Mouse (Mus musculus) embryo, embryonic 11 days (tissue): ENCODE data around the gene Zbtb20.
A peak's percentile ranks its signal among the peaks of the same experiment; 100 is the strongest.

Source experiments
- DNase-seq: peaks from one replicate; pipeline ENCODE4 v3.0.0-alpha.2; 2015

Gene Zbtb20

DNA sequence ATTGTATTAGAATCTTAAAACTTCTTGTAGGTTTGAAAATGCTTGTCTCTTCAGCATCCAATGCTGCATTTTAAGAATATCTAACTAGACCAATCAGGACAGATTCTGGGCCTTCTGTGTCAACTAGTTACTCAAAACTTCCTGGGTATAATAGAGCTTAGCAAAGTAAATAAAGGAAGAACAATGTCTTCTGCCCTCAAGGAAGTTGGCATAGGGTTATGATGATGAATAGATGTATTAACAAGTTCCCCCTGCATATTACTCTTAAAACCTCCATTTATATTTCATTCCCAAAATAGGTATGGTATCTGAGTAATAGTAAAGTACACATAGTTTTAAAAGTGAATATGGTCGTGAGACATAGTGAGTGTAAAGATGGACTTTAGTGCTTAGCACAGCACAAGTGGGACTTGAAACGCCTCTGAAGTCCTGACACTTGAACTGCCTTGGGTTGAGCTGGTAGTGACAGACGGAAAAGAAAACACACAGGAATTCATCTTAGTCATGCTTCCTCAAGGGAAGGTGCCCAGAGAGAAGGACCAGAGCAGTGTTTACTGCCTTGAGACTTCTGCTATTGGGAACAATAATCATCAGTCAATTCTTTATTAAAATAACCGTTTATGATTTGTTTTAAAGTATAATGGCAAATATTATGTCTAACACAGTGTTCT is 341.8 kb downstream of the Zbtb20 start:
- no peak for DNase-seq

DNA sequence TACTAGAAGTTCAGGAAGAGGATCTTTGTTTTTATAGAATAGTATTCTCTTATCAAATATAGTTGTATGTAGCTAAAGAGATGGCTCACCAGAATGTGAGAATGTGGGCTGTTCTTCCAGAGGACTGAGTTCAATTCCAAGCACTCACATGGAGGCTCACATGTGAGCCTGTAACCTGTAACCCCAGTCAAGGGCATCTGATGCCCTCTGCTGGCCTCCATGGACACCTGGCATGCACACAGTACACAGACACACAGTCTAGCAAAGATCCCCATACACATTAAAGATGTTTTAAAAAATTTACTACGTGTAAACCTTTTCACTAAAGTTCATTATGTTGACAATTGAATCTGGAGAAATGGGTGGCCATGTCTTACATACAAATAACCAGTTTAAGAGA is 343.7 kb downstream of the Zbtb20 start:
- no peak for DNase-seq

DNA sequence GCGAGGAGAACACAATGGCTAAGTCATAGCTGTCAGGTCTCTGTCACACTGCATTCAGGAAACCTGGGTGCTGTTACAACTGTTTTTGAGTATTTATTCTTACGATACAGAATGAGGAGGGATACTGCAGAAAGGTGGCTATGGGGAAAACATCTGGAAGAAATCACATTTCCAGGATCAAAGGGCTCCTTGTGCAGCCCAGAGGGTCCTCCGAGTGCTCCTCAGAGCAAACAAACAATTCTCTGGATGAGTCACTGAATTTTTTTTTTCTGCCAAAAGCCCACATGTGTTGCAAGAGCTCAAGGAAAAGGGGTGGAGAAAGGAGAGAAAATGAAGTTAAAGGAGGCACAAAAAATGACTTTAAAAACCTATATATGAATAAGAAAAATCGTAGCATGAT is 345.6 kb downstream of the Zbtb20 start:
- DNase-seq: peak; percentile 54

DNA sequence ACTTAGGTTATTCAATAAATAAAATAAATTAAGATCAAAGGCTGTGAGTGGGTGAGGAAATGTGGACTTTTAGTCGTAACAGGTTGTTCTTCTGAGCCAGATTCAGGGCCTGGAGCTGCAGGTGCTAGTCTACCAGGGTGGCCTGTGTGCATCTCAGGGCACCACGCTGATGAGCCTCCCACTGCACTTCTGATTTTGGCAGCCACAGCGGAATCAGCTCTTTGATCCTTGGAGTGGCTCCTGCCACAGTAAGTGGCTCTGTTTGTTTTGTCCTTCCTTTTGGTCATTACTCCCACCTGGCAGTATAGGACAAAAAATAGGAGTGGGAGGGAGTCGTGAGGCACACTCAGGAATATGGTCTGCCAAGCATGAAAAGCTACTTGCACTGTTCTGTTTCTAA is 354.6 kb downstream of the Zbtb20 start:
- DNase-seq: no peak

DNA sequence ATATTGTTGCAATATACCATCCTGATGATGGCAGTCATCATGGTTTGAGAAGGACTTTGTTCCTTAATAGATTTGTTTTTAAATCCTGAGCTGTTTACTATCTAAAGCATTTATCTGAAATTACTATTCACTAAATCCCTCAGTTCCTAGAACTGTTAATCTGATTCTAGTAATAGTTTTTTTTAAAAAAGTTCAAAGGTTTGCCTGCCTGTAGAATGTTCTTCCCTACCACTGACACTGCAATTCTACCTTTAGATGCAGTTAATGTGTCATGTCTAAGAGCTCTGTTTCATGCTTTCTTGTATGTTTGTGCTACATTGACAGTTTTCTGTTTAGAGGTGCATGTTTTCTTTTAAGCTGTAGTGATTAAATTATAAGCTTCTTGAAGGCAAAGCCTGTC is 358.6 kb downstream of the Zbtb20 start:
- no peak for DNase-seq

DNA sequence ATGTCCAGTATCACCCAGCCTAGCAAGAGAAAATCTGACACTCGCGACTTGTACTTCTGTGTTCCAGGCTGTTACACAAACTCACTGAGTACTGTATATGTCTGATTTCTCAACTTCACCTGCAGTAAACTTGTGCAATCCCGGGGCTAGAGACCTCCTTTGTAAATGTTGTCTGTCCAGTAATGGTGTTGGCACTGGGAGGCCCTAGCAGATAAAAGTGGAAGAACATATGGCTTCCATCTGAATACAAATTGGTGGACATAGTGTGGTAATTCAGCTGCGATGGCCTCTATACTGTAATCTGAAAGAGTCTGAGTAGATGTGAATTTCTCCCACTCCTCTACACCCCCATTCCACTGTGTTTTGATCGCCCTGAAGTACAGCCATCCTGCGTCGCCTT is 359.6 kb downstream of the Zbtb20 start:
- DNase-seq: no peak

DNA sequence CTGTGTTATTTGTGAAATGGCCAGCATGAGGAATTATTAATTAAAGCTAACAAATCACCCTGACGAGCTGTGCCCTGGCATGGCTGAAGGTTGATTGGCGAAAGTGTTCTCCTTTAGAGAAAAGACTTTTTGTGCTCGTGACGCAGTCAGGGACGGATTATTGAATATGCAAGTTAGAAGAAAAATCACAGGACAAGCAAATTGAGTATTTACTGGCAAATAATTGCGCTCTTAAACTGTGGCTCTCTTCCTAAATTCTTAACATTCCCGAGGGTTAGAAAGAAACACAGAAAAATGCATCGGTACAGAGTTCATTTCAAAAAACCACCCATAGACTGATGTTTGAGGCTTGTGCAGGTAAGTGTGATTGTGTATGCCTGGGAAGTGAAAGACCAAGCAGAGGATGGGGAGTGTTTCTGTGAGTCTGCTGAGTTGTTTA is 360.1 kb downstream of the Zbtb20 start:
- DNase-seq: no peak

DNA sequence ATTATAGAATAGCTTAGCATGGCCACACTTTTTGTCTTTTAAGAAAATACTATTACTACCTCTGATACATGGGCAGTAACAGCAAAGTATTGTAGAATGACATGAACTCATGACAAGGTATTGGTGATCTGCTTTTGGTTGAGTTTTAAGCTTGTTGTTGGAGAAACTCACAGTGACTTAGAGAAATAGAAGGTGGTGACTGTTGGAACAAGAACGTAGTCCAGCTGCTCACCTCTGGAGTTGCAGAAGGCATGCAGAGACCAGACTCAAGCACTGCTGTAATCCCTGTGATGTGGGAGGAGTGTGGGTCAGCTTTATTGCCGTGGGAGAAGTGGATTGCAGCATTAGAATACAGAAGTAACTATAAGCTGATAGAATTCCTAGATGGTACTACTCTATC is 361.9 kb downstream of the Zbtb20 start:
- no peak for DNase-seq

DNA sequence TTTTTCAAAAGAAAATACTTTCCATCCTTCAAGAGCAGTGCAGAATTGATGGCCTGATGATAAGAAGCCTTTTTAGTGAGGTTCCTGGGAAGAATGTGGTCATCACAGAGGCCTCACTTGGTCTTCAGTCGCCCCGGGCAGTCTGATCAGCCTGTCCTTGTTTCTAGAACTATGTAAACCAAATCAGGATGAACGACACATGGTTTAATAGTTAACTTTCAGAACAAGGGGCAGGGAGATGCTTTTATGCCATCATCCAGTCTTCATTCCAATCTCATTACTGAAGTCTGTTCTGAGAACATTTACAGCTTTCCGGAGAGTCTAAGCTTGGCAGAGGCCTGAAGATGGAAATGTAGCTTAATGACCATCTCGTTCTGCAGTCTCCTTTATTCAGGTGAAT is 371.3 kb downstream of the Zbtb20 start:
- no peak for DNase-seq

DNA sequence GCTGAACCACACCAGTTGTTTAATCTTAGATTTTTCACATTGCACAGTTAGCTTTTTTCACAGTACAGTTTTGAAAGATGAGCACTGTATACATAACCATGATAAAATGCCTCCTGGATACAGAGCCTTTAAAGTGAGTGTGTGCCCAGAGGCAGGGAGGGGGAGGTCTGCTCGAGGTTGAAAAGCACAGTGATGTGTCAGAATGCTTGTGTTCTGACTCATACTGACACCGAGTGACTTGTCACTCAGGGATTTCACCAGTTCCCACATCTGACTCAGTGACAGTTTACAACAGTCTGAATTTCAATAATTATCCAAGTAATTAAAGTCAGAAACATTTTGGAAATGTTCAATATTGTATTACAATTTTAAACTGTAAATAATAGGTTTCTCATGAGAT is 377.4 kb downstream of the Zbtb20 start:
- DNase-seq: no peak

DNA sequence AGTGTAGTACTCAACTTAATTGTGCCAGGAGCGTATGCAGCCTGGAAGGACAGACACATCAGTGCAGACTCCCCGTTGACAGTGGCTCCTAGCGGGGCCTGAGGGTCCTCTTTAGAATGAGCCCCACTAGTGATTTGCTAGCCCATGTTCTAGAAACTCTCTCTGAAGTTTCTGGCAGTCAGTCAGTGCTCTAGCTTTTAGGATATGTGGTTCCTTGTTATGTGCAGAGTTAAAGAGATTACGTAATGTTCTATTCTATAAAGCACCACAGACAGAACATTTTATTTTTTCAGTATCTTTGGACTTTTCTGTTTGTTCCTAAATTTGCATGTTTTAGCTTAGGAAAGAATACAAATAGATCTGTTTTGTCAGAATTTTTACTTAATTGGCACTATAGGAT is 378.1 kb downstream of the Zbtb20 start:
- DNase-seq: no peak

DNA sequence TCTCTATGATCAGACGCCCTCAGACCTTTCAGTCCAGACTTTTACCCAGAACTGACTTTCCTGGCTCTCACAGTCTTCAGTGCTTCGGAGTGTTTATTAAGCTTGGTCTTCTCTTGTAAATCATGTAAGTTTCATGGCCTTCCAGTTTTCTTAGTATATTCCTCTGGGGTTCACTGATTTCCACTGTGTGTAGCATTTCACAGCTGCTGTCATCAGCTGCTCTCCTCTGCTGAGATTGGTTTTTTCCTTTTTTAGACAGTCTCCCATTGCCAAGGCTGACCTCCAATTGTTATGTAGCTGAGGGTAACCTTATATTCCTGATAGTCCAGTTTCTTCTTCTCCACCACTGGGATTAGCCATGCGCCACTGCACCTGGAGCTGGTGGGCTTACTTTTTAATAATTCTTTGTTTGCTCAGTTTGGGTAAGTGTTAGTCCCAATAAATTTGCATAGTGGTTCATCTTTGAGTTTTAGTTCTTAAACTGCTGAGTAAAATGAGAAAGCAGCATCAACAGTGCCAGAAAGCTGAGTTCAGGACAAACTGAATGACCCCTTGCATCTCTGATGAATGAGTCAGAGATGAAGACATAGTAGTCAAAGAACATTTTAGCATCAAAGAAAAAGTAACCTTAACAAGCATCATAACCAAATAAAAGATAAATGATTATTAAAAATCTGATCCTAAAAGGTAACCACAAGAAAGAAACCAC is 380.7 kb downstream of the Zbtb20 start:
- no peak for DNase-seq

DNA sequence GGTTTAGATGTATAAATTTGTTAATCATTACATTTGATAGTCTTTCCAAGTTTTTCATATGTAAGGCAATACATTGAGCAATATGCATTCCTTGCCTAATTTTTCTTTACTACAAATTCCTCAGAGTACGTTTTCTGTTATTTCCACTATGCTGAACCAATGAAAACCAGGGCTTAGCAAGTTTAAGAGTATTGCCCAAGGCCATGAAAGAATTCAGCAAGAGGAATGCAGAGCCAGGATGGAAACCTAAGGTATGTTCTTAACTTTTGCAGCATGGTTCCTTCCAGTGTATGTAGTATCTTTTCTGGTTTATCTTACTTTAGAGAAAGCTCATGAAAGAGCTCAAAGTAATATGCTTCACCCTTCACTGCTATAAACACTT is 381.2 kb downstream of the Zbtb20 start:
- no peak for DNase-seq

DNA sequence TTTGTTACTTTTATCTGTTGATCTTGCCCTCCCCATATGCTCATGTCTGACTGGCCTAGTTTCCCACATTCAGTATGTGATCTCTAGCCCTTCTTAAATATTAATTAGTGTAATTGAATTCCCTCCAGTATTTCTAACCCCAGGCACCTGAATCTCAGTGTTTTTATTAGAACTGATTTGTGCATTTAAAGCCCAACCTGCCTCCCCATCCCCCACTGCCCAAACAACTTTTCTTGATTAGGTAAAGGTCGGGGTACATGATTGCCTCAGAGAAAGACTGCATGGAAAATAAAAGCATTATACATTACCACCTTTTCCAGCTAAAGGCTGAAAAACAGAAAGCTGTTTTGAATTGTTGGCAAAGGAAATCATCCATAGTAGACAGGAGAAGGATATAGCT is 383.8 kb downstream of the Zbtb20 start:
- no peak for DNase-seq

DNA sequence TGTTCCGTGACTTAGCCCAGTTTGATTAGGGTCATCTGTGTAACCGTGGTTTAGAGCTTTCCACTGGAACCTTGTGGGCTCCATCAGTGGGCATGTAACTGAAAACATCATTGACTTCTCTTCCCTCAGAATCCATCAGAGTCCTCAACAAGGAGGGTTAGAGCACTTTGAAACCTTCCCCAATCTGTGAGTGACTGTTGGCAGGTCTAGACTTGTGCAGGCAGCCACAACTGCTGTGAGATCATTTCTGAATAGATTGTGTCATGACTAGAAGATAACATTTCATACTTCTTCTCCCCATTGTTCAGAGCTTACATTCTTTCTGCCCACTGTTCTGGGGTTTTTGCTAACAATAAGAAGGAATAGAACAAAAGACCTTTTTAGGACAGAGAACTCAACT is 385.2 kb downstream of the Zbtb20 start:
- DNase-seq: no peak

DNA sequence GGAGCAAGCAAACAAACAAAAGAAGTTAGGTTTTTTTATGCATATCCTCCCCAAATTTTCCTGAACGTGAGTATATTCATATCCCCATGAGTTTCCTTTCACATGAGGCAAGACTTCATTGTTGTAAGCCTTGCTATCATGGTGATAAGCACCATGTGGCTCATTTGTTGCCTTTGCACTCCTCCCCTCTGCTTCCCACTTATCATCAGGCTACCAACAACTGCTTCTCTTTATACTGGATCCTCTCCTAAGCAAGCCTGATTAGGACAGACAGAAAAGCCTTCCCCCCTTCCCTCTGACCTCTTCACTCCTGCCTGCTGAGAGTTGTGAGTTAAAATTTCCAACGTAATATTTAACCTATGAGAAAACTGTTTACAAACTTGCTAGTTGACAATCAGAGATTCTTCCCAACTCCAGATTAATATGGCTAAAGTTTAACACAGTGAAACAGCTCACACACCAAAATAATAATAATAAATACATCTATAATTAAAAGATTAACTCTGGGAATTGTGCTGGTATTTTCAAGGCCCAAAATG is 398.4 kb downstream of the Zbtb20 start:
- DNase-seq: no peak

DNA sequence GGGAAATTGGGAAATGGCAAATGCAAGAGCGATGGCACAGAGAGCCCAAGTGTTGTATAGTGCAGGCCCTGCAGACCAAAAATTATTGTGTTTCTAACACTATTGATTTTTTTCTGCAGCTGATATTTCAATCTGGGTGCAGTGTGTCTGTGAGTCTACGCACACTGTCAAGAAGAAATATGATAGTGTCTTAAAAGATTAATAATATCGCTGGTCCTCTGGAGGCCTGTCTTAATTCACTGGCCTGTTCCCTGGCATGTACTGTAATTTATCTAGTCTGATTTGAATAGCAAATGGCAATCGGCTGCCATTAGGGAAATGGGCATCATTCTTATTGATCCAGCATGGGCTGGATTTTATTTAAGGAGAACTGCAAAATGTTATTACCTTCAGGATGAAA is 401.1 kb downstream of the Zbtb20 start:
- no peak for DNase-seq

DNA sequence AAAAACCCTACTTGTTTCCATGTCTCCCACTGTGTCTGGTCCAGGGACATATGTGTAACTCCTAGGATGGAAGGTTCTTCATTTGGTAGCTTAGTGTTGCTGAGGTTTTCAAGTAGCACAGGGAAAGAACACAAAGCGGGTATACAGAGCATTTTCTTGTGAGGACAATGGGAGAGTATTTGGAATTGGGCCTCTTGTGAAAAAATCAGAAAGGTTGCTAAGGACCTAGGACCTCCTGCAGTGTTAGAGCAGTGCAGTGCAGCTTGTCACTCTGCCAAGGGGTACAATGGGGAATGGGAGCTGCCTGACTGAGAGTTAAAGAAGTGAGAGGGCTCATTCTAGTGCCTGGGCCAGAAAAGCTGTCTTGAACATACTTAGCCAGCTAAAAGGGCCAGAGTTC is 410.6 kb downstream of the Zbtb20 start:
- peak; percentile 32 for DNase-seq

DNA sequence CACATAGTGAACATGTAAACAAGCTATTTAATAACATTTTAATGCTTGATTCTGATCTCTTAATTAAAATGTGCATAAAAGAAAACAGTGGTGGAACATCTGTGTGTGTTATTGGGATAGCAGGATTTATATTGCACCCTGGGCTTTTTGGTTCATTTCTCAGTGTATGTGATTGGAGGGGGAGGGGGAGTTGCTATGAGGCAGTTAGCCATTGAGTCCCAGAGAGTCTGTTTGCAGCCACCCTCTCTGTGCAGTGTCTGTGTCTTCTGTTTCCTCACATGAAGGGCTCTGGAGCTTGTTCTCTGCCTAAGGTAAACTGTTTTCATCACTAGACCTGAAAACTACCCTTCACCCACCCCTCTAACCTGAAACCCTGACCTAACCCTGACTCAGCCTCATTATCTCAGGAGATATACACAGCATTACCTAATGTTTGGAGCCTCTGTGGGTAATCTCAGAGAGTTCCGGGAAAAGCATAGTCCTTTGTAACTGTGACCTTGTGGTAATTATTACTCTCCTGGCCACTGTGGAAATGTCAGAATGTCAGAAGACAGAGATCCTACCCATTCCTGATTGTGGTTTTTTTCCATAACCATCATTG is 411.2 kb downstream of the Zbtb20 start:
- no peak for DNase-seq

DNA sequence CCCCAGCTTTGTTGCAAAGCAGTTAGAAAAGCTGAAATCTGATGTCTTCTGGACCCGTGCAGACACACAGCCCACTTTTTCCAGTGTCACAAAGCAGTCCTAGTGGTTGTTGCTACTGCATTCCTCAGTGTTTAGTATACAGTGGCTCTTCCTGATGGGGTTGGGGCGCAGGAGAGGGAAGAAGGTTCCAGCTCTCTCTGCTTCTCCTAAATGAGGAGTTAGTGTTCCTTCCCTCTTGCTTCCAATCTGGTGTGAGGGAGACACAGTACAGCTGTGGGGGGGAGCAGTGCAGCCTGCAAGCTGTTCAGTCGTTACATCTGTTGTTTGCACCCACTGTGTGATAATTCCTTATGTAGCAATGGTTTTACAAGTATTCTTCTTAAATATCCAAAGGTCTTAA is 415.7 kb downstream of the Zbtb20 start:
- no peak for DNase-seq

DNA sequence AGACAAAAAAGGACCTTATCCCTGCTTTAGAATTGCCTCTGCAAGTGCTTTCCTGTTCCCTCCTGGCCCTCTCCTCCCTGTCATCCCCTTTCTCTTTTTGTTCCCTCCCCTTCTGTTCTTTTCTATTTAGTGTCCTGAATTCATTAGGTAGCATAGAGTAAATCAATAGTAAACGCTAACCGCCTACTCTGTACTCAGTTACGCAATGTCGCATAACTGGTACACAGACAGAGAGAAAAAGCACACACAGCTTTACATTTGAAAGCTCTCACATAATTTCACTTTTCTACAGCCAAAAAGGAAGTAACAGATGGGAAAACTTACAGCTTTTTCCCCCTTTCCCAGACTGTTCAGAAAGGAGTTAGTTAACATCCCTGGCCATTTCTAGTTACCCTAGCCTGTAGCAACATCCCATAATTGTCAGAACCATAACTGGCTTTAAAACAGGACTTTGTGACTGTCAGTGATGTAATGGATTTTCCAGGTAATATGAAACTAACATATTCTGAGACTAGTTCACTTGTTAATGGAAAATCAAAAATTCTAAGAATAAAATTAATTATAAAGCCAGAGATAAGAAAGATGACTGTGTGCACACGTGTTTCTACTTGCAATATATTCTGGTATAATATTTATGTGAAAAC is 422.4 kb downstream of the Zbtb20 start:
- DNase-seq: no peak

DNA sequence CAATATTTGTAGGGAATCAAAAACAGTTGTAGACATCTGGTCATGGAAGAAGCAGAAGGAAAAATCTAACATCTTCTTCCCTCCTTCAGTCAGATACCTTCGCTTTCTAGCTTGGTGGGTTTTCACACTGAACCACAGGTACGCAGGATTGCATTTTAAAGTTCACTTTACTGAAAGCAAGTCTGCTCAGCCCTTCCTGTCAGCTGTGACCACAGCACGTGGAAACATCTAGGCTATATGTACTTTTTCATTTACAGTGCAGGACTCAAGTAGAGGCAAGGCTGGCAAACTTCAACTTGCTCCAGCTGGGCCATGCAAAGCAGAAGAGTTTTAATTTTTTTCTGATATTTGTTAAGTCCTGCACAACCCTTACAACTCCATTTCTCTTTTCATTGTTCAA is 424.7 kb downstream of the Zbtb20 start:
- no peak for DNase-seq

DNA sequence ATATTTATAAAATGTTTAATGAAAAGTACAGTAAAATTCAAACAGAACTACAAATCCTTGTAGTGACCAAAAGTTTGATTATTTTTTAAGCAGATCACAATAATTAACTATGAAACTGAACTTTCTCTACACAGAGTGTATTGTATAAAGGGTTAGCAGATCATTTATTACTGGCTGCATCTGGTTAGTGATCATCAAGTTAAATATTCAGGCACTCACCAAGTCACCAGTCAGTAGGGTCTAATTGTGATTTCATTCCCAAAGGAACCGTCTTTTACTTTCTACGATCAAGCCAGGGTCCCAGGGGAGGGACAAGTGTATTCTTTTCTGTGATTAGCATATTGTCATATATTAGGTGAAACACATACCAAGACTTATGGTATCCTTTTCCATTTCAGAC is 426.5 kb downstream of the Zbtb20 start:
- DNase-seq: no peak
